Mouse (Mus musculus): ENCODE data around the gene Gpr61.

DNA sequence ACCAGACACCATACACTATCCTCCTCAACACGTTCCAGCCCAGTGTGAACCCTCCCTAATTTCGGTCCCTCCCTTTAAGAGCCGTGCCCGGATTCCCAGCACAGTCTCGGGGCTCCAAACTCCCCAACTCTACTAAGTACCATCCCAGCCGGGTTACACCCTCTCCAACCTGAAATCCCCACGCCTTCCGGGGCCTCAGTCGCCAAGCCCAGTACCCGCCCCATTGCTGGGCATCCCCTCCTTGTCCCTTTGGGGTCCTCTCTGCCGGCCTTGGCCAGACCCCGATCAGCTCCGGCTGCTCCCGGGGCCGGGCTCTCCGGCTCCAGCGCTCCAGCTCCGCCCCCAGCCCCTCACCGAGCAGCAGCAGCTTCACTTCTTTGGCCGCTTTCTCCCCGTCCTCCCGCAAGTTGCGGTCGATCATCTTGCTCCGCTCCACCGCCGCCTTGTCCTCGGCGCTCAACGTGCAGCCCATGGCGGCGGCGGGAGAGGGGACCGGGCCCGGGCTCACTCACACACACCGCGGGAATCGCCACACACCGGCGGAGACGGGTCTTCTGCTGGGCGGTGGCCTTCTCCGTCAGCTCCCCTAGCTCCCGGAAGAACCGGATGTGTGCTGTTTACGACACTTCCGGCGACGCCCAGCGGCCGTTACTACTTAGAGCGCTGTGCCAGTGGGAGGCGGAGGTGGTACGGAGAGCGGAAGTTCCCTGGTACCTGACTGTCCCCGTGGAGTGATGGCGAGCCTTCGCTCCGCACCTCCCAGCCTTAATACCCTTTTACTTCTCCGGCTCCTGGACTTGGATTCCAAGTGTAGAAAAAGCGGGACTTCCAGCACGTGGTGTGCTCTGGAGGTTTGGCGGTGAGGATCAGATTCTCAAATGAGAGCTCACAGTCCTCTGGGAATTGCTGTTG, 8.9 kb downstream of the Gpr61 start, which contains the start of gene Gnai3:
- TF ChIP-seq CTCF (IDR thresholded peaks at IDR 0.05) (peak; percentile 41), POLR2A (IDR thresholded peaks at IDR 0.05; ENCODE audit: insufficient read depth, low read depth, low read length) (peak; percentile 96)
